Mouse (Mus musculus) cerebellum, adult 18-20 months (tissue): ENCODE data around the gene Vcl.
A peak's percentile ranks its signal among the peaks of the same experiment; 100 is the strongest.

ENCODE experiments used
- DNase-seq, 2 experiments: peaks; one replicate each; pipeline ENCODE4 v3.0.0; 2021

The Vcl gene

DNA sequence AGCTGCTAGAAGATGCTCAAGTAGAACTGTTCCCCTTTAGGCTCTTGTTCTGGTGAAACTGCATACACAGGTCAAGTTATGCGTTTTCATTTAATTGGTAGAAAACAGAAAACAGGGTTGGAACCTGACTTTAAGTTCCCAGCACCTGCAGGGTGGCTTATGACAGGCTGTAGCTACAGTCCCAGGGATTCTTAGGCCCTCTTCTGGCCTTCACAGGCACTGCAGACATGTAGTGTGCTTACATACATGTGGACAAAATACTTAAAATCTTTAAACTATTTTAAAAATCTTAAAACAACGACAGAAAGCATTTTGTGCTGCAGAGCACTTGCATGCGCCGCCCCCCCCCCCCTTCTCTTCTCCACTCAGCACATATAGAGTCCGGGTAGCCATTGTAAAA, 140.4 kb downstream of the Vcl start:
- DNase-seq = no peak

DNA sequence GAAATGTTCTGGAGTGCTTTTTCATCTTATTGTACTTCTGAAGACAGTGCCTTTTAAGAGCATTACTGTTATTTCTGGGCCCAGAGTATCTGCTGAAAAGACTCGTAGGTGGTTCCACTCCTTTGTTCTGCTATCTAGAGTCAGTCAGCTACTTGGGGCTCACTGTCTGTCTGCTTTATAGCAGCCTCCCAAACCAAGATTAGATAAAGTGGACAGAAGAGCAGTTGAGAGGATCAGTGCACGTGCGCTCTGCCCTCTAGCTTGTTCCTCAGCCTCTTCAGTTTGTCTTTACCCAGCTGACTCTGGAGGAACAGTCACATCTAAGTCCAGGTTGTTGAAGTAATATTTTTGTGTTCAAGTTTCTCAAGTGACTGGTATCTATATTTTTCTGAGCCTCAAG, 144.8 kb downstream of the Vcl start:
- no peak for DNase-seq

DNA sequence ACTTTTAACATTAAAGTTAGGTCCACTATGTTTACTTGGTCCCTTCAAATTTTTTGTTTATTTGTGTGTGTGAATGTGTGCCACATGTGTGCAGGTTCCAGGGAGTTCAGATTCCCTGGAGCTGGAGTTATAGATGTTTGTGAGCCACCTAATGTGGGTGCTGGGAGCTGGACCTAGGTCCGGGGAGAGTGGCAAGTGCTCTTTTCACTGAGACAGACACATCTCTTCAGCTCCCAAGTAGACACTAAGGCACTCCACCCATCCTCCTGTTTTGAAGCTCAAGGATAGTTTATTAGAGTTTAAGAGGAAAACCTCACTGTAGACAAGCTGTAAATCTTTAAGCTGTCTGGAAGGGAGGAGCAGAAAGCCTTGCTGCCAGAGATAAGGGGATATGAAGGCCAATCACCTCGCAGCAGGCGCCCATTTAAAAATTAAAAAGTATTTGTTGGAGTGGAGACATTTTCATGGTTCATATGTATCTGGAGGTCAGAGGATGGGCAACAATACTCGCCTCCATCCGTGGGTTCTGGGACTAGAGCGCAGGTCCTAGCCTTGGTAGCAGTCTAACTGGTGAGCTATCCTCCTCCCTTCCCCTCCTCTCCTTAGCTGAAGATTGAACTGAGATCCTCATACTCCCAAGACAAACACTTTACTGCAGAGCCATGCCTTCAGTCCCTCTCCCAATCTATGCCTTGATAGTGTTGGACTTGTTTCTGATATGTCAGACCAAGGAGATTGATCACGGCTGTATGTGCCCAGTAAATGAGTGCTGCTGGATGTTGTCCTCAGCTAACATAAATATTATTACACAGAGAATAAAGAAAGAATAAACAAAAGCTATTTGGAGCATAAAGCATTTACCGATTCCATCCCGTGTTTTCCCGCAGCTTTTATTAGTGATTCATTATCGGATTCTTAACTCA, 145.5 kb downstream of the Vcl start:
- DNase-seq = no peak

DNA sequence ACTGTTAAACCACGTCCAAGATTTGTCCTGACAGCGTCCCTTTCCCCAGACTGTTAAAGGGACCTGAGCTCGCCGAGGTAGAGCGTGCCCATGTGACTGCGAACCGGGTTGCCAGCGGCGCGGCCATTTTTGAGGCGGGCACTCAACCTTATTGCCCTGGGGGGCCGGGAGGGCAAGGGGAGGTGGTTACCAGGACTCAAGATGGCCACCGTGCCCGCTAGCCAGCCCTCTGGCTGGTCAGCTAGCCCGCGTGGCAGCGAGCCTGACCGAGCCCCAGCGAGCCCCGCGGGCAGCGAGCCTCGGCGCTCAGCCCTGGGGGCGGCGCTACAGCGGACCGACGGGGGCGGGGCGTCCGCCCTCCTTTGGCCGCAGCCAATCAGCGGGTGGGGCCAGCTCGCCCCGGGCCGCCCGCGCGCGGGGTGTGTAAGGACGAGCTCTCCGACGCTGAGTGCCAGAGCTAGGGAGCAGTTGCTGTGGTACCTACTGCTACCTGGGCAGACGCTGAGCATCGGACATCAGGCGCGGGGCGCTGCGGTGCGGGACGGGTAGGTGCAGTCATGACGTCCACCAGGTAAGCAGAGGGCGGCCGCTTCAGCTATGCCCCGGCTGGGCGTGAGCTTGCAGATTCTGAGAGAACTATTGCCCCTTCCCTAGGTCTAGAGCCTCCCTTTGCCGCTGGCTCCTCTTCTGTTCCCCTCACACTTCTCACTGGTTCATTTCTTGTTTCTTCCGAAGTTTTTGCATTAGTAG, 146.7 kb downstream of the Vcl start:
- DNase-seq = peak; percentile 93 to 97

DNA sequence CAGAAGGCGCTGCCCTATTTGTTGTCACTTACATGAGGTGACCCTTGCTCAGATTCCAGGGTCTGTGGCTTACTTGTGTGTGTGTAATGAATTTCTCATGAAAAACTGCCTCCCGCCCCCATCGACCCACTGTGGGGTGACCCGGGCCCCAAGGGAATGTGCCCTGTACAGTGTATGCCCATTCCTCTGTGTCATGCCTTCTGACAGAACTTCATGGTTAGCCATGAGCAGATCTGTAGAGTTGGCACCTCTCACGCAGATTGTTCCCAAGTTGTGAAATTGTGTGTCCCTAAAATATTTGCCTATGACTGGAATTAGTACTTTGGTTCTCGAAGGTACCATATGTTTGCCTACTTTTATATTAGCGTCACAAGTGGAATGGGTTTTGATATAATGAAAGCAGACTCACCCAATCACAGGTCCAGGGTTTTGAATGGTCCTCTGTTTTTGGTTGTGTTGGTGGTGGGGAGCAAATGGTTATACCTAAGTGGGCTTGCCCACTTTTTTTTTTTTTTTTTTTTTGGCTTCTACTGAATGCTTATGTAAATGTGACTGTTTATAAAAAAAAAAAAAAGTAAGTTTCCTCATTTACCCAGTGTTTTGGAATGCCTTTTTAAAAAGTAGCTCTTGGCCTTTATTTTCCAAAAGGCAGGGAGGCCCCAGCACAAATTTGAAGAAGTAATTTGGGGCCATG, 147.4 kb downstream of the Vcl start:
- peak in 1 of 2 experiments; percentile 33 for DNase-seq

DNA sequence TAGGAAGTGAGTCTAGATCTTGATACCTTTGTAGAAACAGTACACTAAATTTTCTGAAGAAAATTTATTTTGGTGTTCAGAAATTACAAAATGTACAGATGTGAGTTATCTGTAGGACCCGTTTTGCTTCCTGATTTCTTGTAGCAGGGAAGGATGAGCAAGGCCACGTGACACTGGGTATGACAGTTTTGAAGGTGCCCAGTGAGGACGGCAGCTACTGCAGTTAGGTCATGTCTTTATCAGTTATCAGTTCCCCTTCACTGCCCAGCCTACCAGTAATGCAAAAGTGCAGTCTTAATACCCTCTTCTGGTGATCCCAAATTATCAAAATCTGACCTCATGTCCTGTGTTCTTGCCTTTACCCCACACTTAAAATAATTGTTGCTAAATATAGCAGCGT, 148.7 kb downstream of the Vcl start:
- no peak for DNase-seq

DNA sequence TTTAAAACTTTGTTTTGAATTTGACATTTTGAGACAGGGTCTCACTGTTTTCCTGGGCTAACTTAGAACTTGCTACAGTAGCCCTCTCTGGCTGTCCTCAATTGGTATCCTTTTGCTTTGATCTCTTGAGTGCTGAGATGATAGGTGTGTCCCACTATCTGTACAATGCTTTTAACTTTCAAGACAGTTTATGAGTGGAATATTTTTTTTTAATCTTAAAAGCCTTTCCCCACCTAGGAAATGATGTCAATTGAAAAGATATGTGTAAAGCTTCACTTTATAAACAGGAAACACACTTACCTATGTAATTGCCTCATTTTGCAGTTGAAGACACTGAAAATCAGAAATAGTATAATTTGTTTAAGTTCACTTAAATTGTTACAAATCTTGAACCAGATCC, 149.3 kb downstream of the Vcl start:
- no peak for DNase-seq

DNA sequence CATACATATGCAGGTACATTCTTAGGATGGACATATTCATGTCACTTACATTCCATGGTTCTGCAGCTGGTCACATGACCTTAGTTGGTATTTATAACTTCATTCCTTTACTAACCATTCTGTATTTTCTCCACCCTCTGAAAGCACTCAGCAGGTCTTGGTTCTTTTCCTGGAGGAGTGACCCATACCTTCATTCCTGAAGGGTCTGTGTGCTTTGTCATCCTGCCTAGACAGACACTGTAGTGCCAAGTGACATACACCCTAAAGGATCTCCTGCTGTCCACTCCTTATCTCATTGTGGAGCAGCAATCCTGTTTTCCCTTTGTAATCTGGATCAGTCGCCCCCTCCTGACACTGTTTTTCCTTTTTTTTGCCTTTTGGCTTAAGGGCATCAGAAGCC, 153.6 kb downstream of the Vcl start:
- DNase-seq = no peak
